Mouse (Mus musculus): ENCODE data around the gene Tspan10.

The Tspan10 gene

DNA sequence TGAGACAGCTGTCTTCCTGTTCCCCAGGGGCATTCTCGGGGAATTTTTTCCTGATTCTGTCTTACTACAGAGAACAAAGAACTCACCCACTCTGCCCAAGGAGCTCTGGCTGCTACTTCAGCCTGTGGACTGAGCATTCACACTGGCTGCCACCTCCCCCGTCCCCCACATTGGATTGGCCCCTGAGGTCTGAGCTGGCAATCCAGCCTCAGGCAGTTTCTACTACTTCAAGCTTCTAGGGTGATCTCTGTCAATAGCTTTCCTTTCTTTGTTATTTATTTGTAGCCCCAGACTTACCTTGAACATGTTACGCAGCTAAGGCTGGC, 50.4 kb downstream of the Tspan10 start:
- DNase-seq (ENCODE audit: low read depth, low spot score) = no peak

DNA sequence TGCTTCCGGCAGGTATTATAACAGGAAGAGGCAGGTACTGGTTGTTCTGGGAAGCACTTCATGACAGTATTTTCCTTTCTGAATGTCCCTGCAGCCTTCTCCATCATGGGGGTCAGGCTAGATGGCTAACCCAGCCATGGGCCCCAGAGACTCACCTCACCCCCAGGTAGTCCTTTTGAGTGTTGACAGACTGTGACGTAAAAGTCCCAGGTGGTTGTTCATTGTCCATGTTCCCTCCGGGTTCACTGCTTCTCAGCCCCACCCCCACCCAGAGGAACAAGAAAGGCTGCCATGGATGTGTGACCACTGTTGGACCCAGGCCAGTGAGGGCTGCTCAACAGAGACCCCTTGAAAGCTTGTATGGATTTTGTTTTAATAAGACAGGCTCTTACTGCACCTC, 50.9 kb downstream of the Tspan10 start:
- DNase-seq (ENCODE audit: low read depth, low spot score) = no peak

DNA sequence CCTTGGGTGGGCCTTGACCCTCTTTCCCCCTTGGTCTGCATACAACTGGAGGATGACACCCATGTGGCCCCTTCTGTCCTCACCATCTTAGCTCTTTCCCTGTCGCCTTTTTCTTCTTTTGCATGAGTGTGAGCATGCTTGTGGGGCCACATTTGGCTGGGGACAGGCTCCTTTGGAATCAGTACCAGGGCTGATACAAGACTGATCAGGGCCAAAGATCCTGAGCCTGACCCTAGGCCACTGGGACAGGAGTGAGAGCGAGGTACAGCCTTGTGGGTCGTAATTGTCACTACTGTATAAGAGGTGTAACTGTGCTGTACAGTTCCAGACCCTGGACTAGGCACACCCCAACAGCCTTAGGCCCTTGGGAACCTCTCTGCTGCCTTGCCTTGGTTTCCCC, 51.5 kb downstream of the Tspan10 start:
- no peak for DNase-seq (ENCODE audit: low read depth, low spot score)
